Mouse (Mus musculus) lung, adult 2 months (tissue): Measurements from ENCODE around the gene Dnlz.

ENCODE experiments used
- CTCF ChIP-seq: fragments of 200-500 bp; IDR thresholded peaks from 2 replicates; pipeline ENCODE4 v1.5.1; 2011; ENCODE audit warnings: mild to moderate bottlenecking, low read length, control low read depth; ENCODE audit not compliant: insufficient read depth
- POLR2A ChIP-seq: fragments of 200-500 bp; IDR thresholded peaks from 2 replicates; pipeline ENCODE4 v1.6.1; 2011; ENCODE audit warnings: low read depth, mild to moderate bottlenecking, control low read depth, low read length, borderline replicate concordance; ENCODE audit errors: extremely low read depth

DNA sequence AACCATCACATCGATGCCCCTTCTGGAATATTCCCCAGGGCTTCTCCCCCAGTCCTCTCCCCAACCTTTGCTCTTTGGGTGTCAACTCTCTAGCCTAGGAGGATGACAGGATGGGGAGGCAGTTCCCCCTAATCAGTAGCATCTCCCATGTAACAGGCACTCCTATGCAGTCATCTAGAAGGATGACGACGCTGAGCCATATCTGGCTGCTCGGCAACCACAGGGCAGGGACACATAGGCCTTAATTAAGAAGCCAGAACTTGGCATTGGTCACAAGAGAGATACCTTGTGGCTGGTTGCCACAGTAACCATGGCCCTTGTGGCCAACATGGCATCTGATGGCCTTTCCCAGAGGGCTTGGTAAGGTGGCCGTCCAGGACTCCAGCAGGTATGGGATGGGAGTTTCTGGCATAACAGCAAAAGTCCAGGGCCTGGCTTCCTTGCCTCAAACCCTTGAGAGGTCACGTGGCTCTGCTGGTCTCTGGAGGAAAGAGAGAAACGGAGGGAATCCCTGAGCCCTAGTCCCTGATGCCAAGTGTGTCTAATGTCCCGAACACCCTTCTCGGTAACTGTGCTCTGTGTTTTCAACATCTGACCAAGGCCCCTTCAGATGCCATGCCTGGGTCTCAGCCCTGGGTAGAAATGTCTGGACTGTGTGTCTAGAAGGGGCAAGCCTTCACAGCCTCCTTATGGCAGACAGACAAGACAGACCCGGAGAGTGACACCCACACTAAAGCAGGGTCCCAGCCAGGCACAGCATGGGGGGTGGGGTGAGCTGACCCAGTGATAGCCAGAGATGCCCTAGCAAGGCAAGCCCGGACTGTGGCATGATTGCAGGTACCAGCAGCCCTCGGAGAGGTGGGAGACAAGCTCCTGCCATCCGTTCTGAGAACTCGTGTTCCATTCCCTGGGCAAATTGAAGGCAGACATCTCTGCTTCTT, 31.4 kb downstream of the Dnlz start:
- TF ChIP-seq CTCF (no peak), POLR2A (no peak)
